Mouse (Mus musculus): Measurements from ENCODE around the gene Sort1.

The Sort1 gene

DNA sequence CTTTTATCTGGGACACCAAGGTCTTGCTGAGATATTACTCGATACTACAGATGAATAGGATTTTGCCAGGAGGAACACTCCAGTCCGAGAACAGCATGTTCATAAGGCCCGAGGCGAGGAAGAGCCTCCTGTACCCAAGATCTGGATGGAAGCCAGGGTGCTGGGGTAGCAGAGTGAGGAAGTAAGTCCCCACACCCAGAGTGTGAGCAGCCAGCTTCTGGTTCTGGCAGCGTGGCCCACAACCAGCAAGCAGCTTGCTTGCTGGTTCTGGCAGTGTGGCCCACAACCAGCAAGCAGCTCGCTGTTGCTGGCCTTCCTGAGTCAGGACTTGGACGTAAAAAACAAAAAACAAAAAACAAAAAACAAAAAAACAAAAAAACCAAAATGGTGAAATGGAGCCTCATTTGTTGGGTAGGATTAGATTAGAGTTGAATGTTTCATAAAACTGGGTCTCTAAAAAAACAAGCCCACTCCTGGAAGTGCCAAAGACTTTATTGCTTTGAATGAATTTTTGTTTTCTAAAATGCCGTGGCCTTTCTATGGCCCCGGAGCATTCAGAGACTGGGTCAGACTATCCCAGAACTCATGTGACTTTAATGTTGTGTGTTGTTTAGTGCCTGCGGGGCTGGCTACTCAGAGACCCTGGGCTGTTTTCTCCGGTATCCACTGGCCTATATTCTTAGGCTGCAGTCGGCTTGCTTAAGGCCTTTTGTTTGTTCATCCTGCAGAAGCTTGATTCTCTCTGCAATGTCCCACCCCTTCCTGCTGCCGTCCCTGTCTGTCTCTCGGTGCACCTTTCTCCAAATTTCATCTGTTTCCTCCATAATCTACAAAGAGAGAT lies 11.7 kb downstream of the Sort1 start:
- DNase-seq (ENCODE audit: low read depth in 2 of 2, low spot score in 2 of 2) = no peak

GRCm38 (mm10) chr3:108296220-108297049 lies 12.6 kb downstream of the Sort1 start:
- DNase-seq (ENCODE audit: low read depth in 2 of 2, low spot score in 2 of 2) = no peak

DNA sequence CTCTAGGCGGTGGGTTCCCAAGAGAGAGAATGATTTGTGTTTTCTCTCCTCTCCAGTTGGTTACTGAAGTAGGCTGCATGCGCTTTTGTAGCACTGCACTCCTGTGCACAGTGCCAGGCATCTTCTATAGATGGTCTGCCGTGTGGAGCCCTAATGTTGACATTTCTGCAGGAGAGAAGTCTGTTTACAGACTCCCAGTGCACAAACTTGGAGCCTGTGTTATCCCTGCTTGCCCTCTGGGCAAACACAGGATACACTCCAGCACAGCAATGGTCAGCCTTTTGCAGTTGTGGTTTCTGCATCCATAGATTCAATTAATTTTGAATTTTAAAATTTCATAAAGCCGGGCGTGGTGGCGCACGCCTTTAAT lies 13.2 kb downstream of the Sort1 start:
- DNase-seq (ENCODE audit: low read depth in 2 of 2, low spot score in 2 of 2) = no peak

DNA sequence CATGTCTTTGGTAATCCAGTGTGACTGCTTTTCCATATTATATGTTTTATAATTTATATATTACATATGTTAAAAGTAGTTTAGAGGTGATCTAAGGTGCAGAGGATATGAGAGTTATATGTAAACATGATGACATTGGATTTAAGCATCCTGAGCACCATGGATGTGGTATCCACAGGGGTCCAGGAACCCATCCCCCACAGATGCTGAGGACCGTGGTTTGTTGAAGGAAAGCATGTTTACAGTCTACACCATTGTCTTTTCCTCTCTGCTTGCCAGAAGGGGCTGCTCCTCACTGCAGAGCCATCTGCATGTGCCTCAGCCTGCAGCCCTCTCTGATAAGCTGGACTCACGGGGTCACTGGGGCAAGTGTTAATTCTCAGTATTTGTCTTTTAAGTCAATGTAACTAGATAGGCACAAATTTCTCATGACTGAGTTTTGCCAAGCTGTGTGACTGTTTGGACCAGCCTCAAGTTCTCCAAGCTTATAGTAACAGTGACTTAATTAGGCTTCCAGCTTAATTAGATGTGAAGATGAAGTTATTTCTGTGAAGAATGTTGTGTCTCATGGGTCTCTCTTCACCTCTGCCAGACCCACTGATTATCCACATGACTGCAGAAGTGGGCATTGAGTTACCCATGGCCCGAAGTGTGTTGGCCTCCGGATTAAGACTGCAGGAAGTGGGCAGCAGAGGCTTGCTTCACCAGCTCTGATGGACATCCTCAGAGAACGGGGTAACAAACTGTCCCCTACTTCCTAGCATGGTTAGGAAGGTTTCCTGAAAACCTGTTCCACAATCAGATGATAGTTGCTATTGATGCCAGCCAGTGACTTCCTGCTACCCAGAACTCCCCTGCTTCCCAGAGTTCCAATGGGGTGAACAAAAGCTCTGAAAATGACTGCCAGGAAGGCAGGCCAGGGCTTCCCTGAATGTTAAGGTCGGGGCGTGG lies 14.0 kb downstream of the Sort1 start:
- no peak for DNase-seq (ENCODE audit: low read depth in 2 of 2, low spot score in 2 of 2)

- DNase-seq (ENCODE audit: low read depth in 2 of 2, low spot score in 2 of 2) = no peak
Observed at GRCm38 (mm10) chr3:108300455-108301030, 16.7 kb downstream of the Sort1 start.

DNA sequence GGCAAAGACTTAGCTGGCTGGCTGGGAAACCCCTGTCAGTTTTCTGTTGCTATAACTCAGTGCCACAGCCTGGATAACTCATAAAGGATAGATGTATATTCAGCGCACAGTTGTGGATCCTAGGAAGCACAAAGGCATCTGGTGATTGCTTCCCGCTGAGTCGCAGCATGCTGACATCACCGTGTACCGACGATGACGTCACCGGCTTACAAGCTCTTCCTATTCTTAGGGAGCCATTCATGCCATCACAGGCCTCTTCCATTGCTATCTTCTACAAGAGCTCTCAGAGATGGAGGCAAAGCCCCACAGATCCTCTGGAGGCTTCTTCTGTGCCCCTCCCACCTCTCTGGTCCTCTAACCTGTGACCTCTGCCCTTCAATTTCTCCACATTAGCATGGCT lies 19.8 kb downstream of the Sort1 start:
- DNase-seq (ENCODE audit: low read depth in 2 of 2, low spot score in 2 of 2) = no peak

- no peak for DNase-seq (ENCODE audit: low read depth in 2 of 2, low spot score in 2 of 2)
Observed at GRCm38 (mm10) chr3:108304747-108305146, 20.9 kb downstream of the Sort1 start.

DNA sequence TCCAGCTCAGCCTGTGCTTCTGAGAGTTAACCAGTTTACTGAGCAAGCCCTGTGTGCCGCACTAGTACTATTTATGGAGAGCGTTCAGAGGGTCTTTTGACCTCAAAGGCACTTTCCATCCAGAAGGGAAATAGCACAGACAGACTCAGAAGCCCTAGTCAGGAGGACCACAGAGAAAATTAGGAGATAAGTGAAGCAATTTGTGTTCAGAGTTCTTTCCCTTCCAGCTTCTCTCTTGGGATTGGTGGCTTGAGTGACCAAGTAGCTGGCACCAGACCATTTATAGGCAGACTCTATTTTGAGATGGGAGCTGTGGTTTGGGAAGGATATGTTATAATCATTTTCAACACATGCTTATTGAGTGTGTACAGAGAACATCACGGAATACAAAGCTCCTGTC lies 22.5 kb downstream of the Sort1 start:
- no peak for DNase-seq (ENCODE audit: low read depth in 2 of 2, low spot score in 2 of 2)

- no peak for DNase-seq (ENCODE audit: low read depth in 2 of 2, low spot score in 2 of 2)
Observed at GRCm38 (mm10) chr3:108307485-108307884, 23.6 kb downstream of the Sort1 start.

DNA sequence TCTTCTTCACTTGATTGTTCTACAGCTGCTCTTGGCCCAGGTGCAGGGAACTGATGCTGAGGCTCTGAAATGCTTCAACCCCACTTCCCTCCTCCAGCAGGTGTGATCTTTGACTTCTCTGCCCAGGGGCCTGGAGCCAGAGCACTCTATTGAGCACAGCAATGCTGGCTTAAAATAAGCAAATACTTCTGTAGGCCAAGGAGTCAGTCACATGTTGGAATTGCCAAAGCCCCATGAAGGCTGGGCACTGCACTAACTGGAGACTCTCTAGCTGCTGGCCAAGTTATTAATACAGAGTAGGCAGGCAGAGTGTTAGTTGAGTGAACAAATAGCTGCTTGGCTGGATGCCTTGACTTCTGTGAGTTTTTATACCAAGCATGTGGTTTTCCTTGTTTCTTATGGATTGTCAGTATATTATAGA lies 27.0 kb downstream of the Sort1 start:
- no peak for DNase-seq (ENCODE audit: low read depth in 2 of 2, low spot score in 2 of 2)

DNA sequence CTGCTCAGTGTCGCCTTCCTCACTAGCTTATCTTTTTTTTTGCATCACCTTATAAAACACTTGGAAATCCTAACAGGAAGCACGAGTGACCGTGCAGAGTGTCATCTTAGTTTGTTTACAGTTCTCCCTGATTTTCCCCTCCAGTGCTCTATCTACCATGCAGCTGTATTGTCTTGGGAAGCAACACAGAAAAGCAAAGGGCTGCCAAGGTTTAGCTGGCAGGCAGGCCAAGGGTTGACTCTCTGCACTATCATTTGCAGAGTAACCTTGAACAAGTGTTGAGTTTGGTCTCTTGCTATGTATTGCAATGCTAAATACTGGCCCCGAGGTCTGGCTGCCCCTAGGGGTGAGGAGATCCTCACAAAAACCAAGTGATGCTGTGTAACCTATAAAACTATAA lies 27.8 kb downstream of the Sort1 start:
- no peak for DNase-seq (ENCODE audit: low read depth in 2 of 2, low spot score in 2 of 2)

DNA sequence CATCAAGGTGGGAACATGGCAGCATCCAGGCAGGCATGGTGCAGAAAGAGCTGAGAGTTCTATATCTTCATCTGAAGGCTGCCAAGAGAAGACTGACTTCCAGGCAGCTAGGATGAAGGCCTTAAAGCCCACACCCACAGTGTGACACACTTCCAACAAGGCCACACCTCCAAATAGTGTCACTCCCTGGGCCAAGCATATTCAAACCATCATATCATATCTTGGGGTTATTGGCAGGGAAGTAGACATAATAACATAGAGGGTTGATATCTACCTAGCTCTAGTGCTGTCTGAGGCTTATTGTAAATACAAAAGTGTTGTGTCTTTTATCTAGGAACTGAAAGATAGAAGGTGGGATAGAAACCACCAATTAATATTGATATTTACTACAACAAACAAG lies 28.5 kb downstream of the Sort1 start:
- no peak for DNase-seq (ENCODE audit: low read depth in 2 of 2, low spot score in 2 of 2)

DNA sequence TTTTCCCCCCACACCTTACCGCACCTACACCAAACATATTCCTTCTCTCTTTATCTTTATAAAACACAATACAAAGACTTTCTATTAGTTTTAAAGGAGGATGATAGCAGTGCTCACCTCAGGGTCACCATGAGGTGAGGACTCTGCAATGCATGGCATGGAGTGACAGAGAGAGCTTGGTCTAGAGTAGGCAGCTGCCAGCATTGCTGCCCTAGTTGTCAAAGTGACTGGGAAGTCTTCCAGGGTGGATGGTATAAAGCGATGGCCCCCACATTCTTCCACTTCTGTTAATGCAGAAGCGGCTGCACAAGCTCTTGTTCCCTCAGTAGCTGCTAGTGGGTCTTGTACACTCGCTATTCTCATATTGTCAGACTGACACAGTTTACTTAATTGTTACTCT lies 29.3 kb downstream of the Sort1 start:
- no peak for DNase-seq (ENCODE audit: low read depth in 2 of 2, low spot score in 2 of 2)

- no peak for DNase-seq (ENCODE audit: low read depth in 2 of 2, low spot score in 2 of 2)
Observed at GRCm38 (mm10) chr3:108314038-108314675, 30.3 kb downstream of the Sort1 start.

DNA sequence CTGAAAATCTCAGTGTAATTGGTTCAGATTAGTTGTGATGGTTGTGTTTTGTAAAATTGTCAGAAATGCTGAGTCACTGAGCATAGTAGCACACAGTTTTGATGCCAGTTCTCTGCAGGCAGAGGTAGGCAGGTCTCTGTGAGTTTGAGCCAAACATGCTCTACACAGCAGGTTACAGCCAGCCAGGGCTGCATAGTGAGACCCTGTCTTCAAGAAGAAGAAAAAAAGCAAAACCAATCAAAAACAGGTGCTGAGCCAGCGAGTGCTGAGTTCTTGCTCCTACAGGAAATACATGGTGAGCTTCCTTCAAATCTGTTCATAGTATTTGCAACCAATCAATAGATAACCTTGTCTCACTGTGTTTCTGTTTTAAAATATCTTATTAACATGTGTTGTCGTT lies 34.6 kb downstream of the Sort1 start:
- no peak for DNase-seq (ENCODE audit: low read depth in 2 of 2, low spot score in 2 of 2)

GRCm38 (mm10) chr3:108321671-108322070 lies 37.8 kb downstream of the Sort1 start:
- no peak for DNase-seq (ENCODE audit: low read depth in 2 of 2, low spot score in 2 of 2)

DNA sequence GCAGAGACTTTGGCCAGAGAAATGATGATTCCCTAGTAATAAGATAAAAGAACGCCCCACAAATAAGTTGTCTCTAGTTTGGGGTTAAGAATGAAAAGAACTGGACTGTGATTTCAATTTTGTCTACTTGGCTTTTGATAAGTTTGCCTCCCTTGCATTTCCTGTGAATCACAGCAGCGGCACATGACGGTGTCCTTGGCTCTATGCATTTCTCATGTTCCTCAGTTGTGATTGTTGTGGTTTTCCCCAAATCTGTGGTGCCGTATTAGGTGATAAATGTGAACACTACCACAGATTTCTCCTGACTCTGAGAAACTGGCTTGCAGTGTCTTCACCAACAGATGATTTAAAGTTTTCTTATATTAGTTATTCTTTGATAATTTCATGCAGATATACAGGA lies 38.3 kb downstream of the Sort1 start:
- DNase-seq (ENCODE audit: low read depth in 2 of 2, low spot score in 2 of 2) = no peak

DNA sequence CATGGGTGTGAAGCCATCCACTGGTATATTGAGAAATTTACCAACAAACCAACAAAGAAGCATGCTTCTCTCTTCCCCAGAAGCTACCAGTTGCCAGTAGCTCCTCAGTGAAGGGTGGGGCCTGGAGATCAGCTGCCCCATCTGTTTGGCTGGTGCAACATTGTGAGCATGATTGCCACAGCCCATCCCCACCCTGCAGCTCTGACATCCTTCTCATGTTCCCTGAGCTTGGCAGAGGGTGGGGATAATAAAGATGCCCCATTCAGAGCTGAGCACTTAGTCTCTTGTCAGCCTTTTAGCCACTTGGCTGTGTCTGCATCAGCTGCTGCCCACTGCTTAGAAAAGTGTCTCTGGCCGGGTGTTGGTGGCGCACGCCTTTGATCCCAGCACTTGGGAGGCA lies 39.1 kb downstream of the Sort1 start:
- DNase-seq (ENCODE audit: low read depth in 2 of 2, low spot score in 2 of 2) = no peak

- no peak for DNase-seq (ENCODE audit: low read depth in 2 of 2, low spot score in 2 of 2)
Observed at GRCm38 (mm10) chr3:108324837-108325236, 41.0 kb downstream of the Sort1 start.

DNA sequence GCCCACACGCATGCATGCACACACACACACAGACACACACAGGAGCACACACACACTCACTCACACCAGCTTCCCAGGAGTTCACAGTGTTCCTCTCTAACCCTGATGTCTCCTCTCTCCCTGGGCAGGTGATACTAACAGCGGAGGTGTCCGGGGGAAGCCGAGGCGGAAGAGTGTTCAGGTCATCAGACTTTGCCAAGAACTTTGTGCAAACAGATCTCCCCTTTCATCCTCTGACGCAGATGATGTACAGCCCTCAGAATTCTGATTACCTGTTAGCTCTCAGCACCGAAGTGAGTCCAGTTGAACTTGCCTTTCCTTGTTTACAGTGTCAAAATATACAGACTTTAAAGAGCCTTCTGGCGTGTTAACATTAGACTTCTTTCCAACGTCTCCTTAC lies 41.6 kb downstream of the Sort1 start:
- DNase-seq (ENCODE audit: low read depth in 2 of 2, low spot score in 2 of 2) = no peak

All from CD8-positive naive resting alpha-beta T cell, adult 2 months (primary cell).